Mouse (Mus musculus) adrenal gland, postnatal 4 days (tissue): ENCODE measurements around the gene Dvl2. TPM values are rescaled to one million over a fixed set of nuclear protein-coding genes. Genes with fewer than 3 reads are reported as not detected.

ENCODE experiments used
- DNase-seq, 2 experiments: peaks; one replicate each; pipeline ENCODE4 v3.0.0; 2021 to 2022; ENCODE audit warnings: low spot score in 2 of 2, mixed read lengths in 2 of 2
- total RNA-seq, 2 experiments: library from RNA; stranded (reverse); gene quantifications; 2 replicates each; pipeline ENCODE4 v1.2.3; 2021

The Dvl2 gene
- total RNA-seq, 2 experiments from 2014 or later: 35.5 to 38.2 TPM

GRCm38 (mm10) chr11:69980196-69981140 is 19.9 kb upstream of the Dvl2 start:
- peak; percentile 93 to 96 for DNase-seq

- no peak for DNase-seq
Observed at GRCm38 (mm10) chr11:69981141-69981762, 19.1 kb upstream of the Dvl2 start, which contains the start of gene Ctdnep1. Ctdnep1 (plus strand) TSS chr11:69981156.

GRCm38 (mm10) chr11:69982225-69982624 is 18.2 kb upstream of the Dvl2 start, which contains the start of gene Elp5:
Elp5 (minus strand) TSS chr11:69982517.
- no peak for DNase-seq

GRCm38 (mm10) chr11:69982877-69983276 is 17.5 kb upstream of the Dvl2 start:
- no peak for DNase-seq

- DNase-seq: no peak
Observed at GRCm38 (mm10) chr11:69983377-69983776, 17.0 kb upstream of the Dvl2 start.

GRCm38 (mm10) chr11:69984431-69984830 is 16.0 kb upstream of the Dvl2 start:
- no peak for DNase-seq

- DNase-seq: no peak
Observed at GRCm38 (mm10) chr11:69989949-69990348, 10.4 kb upstream of the Dvl2 start.

GRCm38 (mm10) chr11:69990850-69991691 is 9.3 kb upstream of the Dvl2 start, which contains the start of gene Gabarap:
Gabarap (plus strand) TSS chr11:69991143.
- peak; percentile 85 to 95 for DNase-seq

- DNase-seq: no peak
Observed at GRCm38 (mm10) chr11:69991711-69992110, 8.7 kb upstream of the Dvl2 start.

- no peak for DNase-seq
Observed at GRCm38 (mm10) chr11:69992396-69992795, 8.0 kb upstream of the Dvl2 start.

GRCm38 (mm10) chr11:69992932-69993331 is 7.5 kb upstream of the Dvl2 start:
- no peak for DNase-seq

GRCm38 (mm10) chr11:69994401-69995090 is 5.8 kb upstream of the Dvl2 start:
- DNase-seq: no peak

GRCm38 (mm10) chr11:69995391-69995960 is 4.9 kb upstream of the Dvl2 start, which contains the start of gene Phf23:
Phf23 (plus strand) TSS chr11:69995777.
- peak; percentile 87 to 97 for DNase-seq

GRCm38 (mm10) chr11:69996161-69997061 is 4.0 kb upstream of the Dvl2 start:
- DNase-seq: no peak

GRCm38 (mm10) chr11:69997070-69997509 is 3.3 kb upstream of the Dvl2 start:
- peak; percentile 79 to 86 for DNase-seq

- DNase-seq: no peak
Observed at GRCm38 (mm10) chr11:69998567-69999491, 1.6 kb upstream of the Dvl2 start.

- no peak for DNase-seq
Observed at GRCm38 (mm10) chr11:69999666-70000065, 729 bp upstream of the Dvl2 start.

- DNase-seq: no peak
Observed at GRCm38 (mm10) chr11:70001159-70001558, 764 bp downstream of the Dvl2 start.
